Mouse (Mus musculus) embryonic facial prominence, embryonic 12.5 days (tissue): ENCODE data around the gene Llph. TPM values are rescaled to one million over a fixed set of nuclear protein-coding genes. Genes with fewer than 3 reads are reported as not detected.

Experiments
- polyA plus RNA-seq: library from polyadenylated mRNA; unstranded; fragments of >200 nt; fragmentation: Nextera tagmentation; extraction: Ambion mirVana; gene quantifications from 2 replicates; pipeline ENCODE4 v1.2.1, GENCODE M21; 2016

Gene Llph
- polyA plus RNA-seq, 1 experiment from 2014 or later, result 50.3 TPM

Other genes with a start within 250 kb of the Llph start
- gene Helb, start 114.1 kb upstream of the Llph start, polyA plus RNA-seq, result 7.2 and 7.9 TPM in 2 replicates
- gene Tmbim4, start 25.5 kb upstream of the Llph start, polyA plus RNA-seq, result 67.8 and 68.1 TPM in 2 replicates
- gene Irak3, start 24.9 kb upstream of the Llph start, polyA plus RNA-seq, result 2.3 and 2.4 TPM in 2 replicates
- 89.2 and 100 TPM in 2 replicates for gene Hmga2, start 249.4 kb downstream of the Llph start, polyA plus RNA-seq